Mouse (Mus musculus) c-Kit-positive CD71-positive TER-119-negative erythroid progenitor cells, embryonic 14.5 days (primary cell): Measurements from ENCODE around the gene Tbc1d8b.
A peak's percentile ranks its signal among the peaks of the same experiment; 100 is the strongest.

Source experiments
- DNase-seq: peaks from one replicate; pipeline ENCODE4 v3.0.0-alpha.2; 2013; ENCODE audit warnings: low read depth

Gene Tbc1d8b

DNA sequence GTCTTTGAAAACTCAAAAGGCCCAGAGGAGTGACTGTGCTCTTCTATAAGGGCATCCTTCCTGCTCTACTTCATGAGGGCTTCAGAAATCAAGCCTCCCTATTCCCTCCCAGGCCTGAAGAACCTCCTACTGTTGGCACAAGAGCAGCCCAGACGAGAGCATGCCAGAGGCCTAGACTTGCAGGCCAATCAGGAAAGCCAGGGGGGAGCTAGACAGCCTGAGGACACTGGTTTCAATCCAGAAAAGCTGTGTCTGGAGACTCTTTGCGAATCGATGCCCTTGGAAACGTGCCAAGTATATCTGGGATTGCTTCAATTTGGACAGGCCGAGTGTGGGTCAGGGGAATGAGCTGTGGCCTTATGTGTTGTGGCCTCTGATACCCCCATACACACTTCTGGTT, 94.6 kb downstream of the Tbc1d8b start:
- DNase-seq = no peak

DNA sequence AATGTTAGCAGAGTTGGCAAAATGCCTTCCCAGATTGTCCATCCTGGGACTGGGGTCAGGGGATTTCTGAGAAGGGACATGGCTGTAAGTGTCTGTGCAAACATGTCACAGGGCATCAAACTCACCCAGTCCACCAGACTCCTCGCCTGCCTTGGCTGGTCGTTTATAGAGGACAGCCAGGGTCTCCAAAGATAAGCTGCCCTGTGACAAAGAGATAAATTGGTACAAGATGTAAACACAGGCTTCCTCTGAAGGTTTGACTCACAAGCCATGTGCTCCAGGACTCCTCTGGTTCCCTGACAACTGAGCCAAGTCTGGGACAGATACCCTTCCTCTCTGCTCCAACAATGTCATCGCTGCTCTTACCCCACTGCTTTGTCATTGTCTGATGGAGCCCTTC, 96.2 kb downstream of the Tbc1d8b start:
- DNase-seq = peak; percentile 11

DNA sequence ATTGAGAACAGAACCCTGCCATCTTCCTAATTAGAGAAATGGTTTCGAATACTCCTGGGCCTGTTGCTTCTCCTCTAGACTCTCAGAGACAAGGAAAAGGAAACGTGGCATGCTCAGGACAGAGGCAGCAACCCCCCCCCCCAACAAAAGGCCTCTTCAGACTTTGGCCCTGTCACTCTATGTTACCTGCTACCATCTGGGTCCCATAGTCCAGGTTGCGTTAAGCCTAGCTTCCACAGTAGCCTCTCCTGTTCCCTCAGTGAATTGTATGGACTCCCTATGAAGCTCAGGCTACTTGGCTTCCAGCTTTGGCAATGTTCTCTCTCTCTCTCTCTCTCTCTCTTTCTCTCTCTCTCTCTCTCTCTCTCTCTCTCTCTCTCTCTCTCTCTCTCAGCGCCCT, 96.8 kb downstream of the Tbc1d8b start:
- no peak for DNase-seq

DNA sequence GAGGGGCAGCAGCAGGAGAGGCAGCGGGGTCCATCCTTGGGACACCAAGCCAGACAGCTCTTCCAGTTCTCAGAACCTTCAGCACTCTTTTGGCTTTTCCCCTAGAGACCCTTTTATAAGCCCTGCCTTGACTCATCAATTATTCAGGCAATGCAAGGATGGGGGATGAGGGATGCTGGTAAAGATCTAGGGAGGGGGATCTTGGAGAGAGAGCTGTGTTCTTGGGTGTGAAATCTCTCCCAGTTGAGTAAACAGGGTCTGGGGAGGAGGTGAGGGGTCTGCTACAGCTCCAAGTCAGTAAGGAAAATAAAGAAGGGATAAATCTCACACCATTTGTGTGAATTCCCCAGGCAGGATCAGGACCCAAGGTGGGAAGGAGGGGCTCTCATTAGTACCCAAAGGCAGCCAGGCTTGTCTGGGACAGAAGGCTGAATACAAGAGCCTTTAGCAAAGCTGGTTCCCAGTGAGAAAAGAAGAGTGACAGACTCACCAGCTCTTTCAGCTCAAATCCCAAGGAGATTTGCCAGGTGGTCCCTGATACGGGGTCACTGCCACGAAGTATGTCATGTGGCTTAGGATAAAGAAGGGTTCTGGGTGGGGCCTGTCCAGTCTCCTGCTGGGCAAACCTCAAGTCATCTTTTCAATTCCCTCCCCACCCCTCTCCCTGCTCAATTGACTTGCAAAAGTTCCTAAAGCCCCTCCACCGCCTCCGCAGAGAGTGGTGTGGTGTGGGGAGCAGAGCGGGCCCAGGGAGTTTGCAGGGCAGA, 97.7 kb downstream of the Tbc1d8b start, which contains the start of gene Ripply1:
Gene Ripply1, minus strand, starts transcription at position 76 of the 767 bp plus-strand sequence.
- DNase-seq = no peak

DNA sequence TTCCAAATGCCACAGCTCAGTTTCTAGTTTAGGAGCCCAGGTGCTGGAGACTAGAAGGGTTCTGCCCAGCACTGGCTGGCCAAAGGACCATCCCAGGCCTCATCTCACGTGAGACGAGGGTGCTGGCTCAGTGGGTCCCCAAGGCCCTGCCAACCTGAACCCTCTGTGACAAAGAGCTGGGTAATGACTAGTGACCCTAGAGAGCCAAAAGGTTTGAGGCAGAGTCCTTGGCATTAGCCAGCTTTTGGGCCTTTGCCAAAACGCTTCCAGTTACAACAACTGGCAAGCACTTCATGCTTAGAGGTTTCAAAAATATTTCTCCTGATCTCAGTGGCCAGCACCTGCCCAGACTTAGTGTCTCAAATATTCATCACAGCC, 98.2 kb downstream of the Tbc1d8b start:
- no peak for DNase-seq

DNA sequence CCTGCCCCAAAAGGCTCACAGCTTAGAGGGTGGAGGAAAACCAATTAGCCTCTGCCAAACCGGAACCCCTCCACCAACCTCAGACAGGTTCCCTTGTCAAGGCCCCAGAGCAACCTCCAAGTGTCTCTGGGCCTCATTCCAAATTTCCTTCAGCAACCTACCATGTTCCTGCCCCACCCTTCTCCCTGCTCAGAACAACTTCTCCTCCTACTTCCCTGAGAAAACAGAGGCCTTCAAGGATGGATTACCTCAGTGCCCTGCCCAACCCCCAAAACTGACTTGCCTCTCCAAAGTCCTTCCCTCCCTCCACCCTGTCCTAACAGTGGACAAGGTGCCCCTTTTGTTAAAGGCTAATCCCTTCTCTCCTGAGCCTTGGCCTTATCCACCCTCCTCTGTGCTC, 101.0 kb downstream of the Tbc1d8b start:
- DNase-seq = no peak

DNA sequence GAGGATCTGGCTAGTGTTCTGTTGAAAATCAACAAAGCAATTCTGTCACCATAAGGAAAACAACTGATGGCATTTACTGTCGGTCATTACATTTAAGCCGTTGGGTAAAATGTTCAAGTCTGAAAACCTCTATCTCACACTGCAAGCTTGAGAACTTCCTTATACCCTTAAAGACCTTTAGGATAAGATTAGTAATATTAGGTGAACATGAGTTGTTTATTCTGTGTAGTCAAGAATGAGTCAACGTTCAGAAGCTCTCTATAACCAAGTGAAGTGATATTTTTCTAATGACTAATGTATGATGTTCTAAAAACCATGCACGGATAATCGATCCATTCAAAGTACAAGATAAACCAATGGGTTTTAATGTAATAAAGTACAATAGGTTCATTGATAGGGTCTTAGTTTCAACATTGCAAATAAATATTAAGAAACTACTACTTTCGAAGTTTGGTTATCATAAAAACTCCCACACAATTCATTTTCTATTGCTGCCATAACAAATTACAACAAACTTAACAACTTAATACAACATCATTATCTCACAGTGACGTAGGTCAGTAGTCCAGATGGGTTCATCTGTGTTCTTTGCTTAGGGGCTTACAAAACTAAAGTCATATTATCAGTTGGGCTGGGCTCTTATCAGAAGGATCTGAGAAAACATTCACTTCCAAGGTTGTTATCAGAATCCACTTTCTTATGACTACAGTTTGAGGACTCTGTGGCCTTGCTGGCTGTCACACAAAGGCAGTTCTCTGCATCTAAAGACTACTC, 109.5 kb downstream of the Tbc1d8b start:
- no peak for DNase-seq

DNA sequence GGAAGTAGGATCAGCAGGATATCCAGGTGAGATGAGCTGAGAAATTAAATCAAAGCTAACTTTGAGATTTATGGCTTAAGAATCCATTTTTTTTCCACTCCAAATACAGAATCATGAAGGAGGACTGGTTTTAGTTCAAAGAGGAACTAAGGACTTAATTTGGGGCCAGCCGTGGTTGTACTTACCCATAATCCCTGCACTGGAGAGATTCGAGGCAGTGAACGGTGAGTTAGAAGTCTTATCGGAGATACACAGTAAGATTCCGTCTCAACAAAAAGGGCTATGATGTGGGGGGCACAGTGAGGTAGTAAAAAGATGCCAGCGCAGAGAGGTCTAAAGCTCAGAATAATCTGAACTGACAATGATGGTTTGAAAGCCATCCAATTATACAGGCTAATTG, 111.2 kb downstream of the Tbc1d8b start:
- no peak for DNase-seq

DNA sequence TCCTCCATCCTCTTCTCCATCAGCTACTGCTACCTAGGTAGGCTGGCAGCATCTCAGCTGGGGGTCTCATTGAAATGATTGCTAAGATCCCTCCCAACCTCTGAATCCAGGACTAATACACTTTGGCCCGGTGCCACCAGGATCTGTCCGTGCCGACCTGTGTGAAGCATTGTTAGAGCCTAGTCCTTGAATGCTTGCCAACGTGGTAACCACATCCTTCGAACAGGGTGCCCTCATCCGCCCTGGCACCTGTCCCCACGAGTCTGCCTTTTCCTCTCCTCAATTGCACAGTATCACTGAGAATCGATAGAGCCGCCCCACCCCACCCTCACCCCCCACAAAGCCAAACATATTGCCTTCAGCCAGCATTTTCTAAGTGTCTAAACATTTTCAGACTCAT, 113.1 kb downstream of the Tbc1d8b start:
- no peak for DNase-seq

DNA sequence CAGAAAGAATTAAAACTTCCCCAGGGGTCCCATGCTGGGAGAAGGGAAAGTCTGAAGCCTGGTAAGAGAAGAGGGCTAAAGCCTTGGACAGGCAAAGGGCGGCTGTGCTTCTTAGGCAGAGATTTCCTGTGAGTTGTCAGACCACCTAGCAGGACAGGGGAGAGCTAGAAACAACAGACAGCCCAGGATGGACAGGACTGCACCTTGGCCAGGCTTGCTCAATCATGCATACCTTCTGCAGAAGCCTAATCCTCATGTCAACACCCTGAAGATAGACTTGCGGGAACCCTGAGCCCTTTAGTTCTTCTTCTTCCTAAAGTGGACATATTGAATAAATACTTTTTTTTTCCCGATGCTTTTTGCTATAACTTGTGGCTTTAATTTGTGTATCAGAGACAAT, 115.2 kb downstream of the Tbc1d8b start:
- DNase-seq = no peak

DNA sequence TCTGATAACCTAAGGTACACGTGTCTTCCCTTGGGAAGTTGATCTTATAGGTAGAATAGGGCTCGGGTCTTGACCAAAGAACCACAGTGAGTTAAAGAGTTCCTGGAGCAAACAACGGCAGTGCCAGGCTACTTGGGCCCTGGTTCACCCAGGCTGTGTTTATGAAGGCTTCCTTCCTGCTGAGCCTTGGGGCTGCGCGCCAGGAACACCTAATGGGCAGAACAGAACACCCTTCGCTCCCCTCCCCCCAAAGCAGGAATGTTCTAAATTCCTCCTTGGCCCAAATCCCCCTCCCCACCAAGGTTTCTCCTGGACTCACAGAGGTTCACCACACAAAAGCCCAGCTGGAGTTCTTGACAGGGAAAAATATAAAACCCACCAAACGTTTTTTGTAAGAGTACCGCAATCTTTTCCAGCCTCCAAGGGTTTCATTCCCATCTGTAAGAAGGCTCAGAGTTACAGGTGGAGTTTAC, 115.6 kb downstream of the Tbc1d8b start, which contains the start of gene Cldn2:
Gene Cldn2, plus strand, starts transcription at position 423 of the 473 bp plus-strand sequence.
- DNase-seq = no peak
